Mouse (Mus musculus): ENCODE measurements around the gene Tbc1d22a.
A peak's percentile ranks its signal among the peaks of the same experiment; 100 is the strongest.

Tbc1d22a gene

DNA sequence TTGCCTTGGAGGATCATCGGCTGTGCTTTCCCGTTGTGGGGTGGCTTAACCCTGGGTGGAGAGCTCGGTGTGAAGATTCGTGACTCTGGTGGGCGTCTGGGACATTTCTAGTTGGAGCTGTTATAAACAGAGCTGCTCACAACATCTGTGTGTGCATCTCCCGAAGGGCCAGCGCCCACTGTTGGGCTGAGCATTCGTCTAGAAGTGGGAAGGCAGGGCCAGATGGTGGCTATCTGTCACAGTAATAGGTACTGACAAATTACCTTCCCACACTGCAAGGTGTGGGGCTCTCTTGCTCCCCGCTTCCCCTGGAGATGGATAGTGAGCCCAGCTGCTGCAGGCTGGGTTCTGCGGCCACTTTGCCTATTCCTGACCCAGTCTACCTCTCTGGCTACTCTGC lies 289.2 kb downstream of the Tbc1d22a start:
- no peak for DNase-seq (ENCODE audit: low read depth, low spot score)

DNA sequence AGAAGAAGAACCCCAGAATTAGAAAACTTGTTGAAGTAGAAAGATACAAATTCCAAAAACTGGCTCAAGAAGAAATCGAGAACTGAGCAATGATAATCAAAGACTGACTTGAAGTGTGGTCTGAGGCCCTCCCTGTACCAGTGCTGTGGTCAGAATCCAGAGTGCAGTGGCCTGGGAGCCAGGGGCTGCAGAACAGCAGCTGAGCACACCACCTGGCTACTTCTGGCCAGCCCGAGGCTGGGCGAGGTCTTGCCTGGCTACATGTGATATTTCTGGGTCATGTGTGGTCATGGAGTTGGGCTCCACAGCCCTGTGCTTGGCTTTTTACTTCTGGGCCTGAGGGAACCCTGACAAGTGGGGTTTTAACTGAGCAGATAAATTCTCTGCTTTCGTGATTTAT lies 292.4 kb downstream of the Tbc1d22a start:
- DNase-seq (ENCODE audit: low read depth, low spot score) = no peak

DNA sequence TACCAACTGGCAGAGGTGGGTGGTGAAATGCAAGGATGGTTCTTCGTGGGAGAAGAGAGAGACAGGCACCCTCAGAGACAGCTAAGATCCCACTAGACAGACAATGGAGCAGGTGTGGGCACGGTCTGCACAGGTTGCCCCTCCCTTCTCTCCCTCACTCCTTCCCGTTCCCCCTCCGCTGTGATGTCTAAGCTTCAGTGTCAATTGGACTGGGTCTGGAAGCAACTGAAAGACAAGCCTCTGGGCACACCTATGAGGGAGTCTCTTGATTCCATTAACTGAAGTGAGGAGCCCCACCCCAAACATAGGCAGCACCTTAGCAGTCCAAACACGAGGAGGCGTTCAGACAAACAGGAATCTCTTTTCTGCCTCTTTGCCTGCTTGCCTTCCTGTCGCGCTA lies 293.3 kb downstream of the Tbc1d22a start:
- no peak for DNase-seq (ENCODE audit: low read depth, low spot score)

GRCm38 (mm10) chr15:86508406-86509176 lies 294.3 kb downstream of the Tbc1d22a start:
- no peak for DNase-seq (ENCODE audit: low read depth, low spot score)

- DNase-seq (ENCODE audit: low read depth, low spot score) = no peak
Measured at GRCm38 (mm10) chr15:86509601-86510000, 295.3 kb downstream of the Tbc1d22a start.

DNA sequence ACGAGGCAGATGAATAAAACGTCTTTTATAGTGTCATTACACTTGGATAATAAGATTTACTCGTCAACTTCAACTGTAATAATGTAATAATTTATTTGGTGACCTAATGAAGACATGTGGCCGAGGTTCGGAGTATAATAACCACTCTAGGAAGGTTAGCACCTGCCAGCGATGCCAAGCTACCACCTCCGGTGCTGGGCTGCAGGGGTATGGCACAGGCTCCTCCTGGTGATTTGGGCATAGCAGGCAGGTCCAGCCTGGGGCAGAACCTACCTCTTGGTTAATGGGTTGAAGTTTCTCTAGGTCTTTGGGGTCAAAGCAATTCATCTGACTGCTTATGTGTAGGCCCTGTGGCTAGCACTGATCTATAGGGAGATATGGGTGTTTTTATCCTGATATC lies 296.9 kb downstream of the Tbc1d22a start:
- DNase-seq (ENCODE audit: low read depth, low spot score) = no peak

- no peak for DNase-seq (ENCODE audit: low read depth, low spot score)
Measured at GRCm38 (mm10) chr15:86513336-86513735, 299.1 kb downstream of the Tbc1d22a start.

- DNase-seq (ENCODE audit: low read depth, low spot score) = no peak
Measured at GRCm38 (mm10) chr15:86520201-86520600, 305.9 kb downstream of the Tbc1d22a start.

- no peak for DNase-seq (ENCODE audit: low read depth, low spot score)
Measured at GRCm38 (mm10) chr15:86535356-86535755, 321.1 kb downstream of the Tbc1d22a start.

- no peak for DNase-seq (ENCODE audit: low read depth, low spot score)
Measured at GRCm38 (mm10) chr15:86542371-86542770, 328.1 kb downstream of the Tbc1d22a start.

GRCm38 (mm10) chr15:86544122-86544795 lies 330.0 kb downstream of the Tbc1d22a start:
- DNase-seq (ENCODE audit: low read depth, low spot score) = peak; percentile 18

Measured in ES-CJ7 (cell line).